Mouse (Mus musculus): Measurements from ENCODE around the gene Terb2. TPM values are rescaled to one million over a fixed set of nuclear protein-coding genes. Genes with fewer than 3 reads are reported as not detected.
"Not testable (repeated sequence)": the region's sequence is repeated elsewhere in the genome, so short reads cannot be mapped to it uniquely, and the experiment has no call there.

Terb2 gene
- total and polyA plus RNA-seq, 3 experiments, result not detected

DNA sequence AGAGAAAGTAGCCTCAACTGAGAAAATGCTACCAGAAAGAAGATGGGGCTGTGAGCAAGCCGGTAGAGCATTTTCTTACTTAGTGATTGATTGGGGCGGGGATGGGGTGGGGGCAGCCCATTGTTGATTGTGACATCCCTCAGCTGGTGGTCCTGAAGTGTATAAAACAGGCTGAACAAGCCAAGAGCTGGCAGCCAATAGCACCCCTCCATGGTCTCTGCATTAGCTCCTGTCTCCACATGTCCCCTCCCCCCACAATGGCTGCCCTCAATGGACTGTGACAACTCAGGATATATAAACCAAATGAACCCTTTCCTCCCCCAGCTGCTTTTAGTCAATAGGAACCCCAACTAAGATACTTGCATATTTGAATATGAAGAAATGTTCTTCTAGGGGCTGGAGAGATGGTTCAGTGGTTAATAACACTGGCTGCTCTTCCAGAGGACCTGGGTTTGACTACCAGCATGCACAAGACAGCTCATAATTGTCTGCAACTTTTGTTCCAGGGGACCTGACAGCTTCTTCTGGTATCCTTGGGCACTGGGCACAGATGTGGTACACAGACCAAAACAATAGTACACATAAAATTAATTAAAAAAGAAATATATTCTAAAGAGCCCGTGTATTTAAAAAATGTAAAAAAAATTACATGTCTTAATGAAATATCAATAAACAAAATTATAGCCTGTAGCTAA lies 24.6 kb downstream of the Terb2 start:
- H3K36me3 ChIP-seq (ENCODE audit: control insufficient read depth in 1 of 2, insufficient read depth in 2 of 2, low read length in 2 of 2), result peaks cover 0 to 2% of the 10 kb centered on the region in 2 experiments; a peak in 1 of 4 replicates
- no peaks in the 10 kb centered on the region for H3K9me3 ChIP-seq (replicated peaks; ENCODE audit: insufficient read depth, low read length)
- no peak for DNase-seq (ENCODE audit: low read depth, low spot score)
- no peaks in the 10 kb centered on the region for H3K27me3 ChIP-seq (ENCODE audit: control insufficient read depth in 1 of 2, insufficient read depth in 2 of 2, low read length in 2 of 2)
- no peak overlapping the region for H3K4me3 ChIP-seq (ENCODE audit: control insufficient read depth in 1 of 2, insufficient read depth in 1 of 2, low read depth in 2 of 2, low read length in 2 of 2)
- H3K9ac ChIP-seq (ENCODE audit: control insufficient read depth, low read depth, low read length, poor library complexity, severe bottlenecking), result no peak overlapping the region
- H3K79me2 ChIP-seq (ENCODE audit: control insufficient read depth, insufficient read depth, low read length, poor library complexity), result no peaks in the 10 kb centered on the region
- TF ChIP-seq MYB (IDR thresholded peaks at IDR 0.05; ENCODE audit: low read depth, low read length) (no peak), ZMIZ1 (IDR thresholded peaks at IDR 0.05; ENCODE audit: low read depth, low read length) (no peak), POLR2AphosphoS2 (IDR thresholded peaks at IDR 0.05; ENCODE audit: low read length) (no peak), ZC3H11A (IDR thresholded peaks at IDR 0.05; ENCODE audit: low read depth, low read length) (no peak), MAFK (IDR thresholded peaks at IDR 0.05; ENCODE audit: borderline replicate concordance, low read depth, low read length) (no peak), JUND (IDR thresholded peaks at IDR 0.05; ENCODE audit: low read depth, low read length) (no peak), RCOR1 (IDR thresholded peaks at IDR 0.05; ENCODE audit: low read depth, low read length) (no peak), USF2 (IDR thresholded peaks at IDR 0.05; ENCODE audit: borderline replicate concordance in 1 of 2, insufficient read depth in 1 of 2, low read depth in 1 of 2, low read length in 2 of 2) (no peak), TCF12 (IDR thresholded peaks at IDR 0.05; ENCODE audit: low read depth, low read length) (no peak), CHD1 (IDR thresholded peaks at IDR 0.05; ENCODE audit: low read depth, low read length) (no peak), NELFE (IDR thresholded peaks at IDR 0.05; ENCODE audit: low read depth, low read length) (no peak), UBTF (IDR thresholded peaks at IDR 0.05; ENCODE audit: borderline replicate concordance, insufficient read depth, low read depth, low read length) (no peak), BHLHE40 (IDR thresholded peaks at IDR 0.05; ENCODE audit: borderline replicate concordance, low read depth, low read length) (no peak)
- no peak overlapping the region for H3K27ac ChIP-seq (ENCODE audit: control insufficient read depth, low read depth, low read length)
- peaks cover 0 to 8% of the 10 kb centered on the region in 2 experiments; a peak in 2 of 4 replicates for H3K4me1 ChIP-seq (ENCODE audit: control insufficient read depth in 1 of 2, insufficient read depth in 2 of 2, low read length in 2 of 2)

DNA sequence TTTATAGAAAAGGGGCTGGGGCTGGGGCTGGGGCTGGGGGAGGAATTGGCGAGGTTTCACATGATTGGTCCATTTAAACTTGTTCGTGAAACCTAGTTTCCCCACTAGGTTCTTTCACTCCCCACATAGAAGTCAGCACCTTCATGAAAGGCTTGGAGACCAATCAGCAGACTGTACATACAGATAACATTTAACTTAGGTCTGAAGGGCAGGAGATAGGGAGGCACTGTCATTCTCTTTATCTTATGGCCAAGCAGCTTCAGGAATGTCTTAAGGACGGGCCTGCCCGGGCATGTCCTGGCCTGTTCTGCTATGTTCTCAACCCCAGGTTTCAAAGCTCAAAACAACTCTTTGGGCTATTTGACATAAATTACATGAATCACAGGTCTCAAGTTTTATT lies 31.0 kb downstream of the Terb2 start:
- TF ChIP-seq GATA1 (IDR thresholded peaks at IDR 0.05; ENCODE audit: low read depth, low read length), result 0 out of 2 replicates have a peak, but pooled peaks have one; percentile 32
- H3K79me2 ChIP-seq (ENCODE audit: control insufficient read depth, insufficient read depth, low read length, poor library complexity); H3K27me3 ChIP-seq (ENCODE audit: control insufficient read depth in 1 of 2, insufficient read depth in 2 of 2, low read length in 2 of 2); DNase-seq (ENCODE audit: low read depth, low spot score); H3K9me3 ChIP-seq (replicated peaks; ENCODE audit: insufficient read depth, low read length); H3K9ac ChIP-seq (ENCODE audit: control insufficient read depth, low read depth, low read length, poor library complexity, severe bottlenecking); H3K4me3 ChIP-seq (ENCODE audit: control insufficient read depth in 1 of 2, insufficient read depth in 1 of 2, low read depth in 2 of 2, low read length in 2 of 2); H3K27ac ChIP-seq (ENCODE audit: control insufficient read depth, low read depth, low read length): not testable (repeated sequence)
- H3K4me1 ChIP-seq (ENCODE audit: control insufficient read depth in 1 of 2, insufficient read depth in 2 of 2, low read length in 2 of 2), result peaks cover 12 to 31% of the 10 kb centered on the region in 2 experiments
- H3K36me3 ChIP-seq (ENCODE audit: control insufficient read depth in 1 of 2, insufficient read depth in 2 of 2, low read length in 2 of 2), result peaks cover 0 to 22% of the 10 kb centered on the region in 2 experiments; a peak in 2 of 4 replicates

All from MEL (cell line).